Mouse (Mus musculus) fat pad, adult 2 months (tissue): ENCODE measurements around the gene Slc22a17.

Source experiments
- DNase-seq: peaks from one replicate; pipeline ENCODE4 v3.0.0-alpha.2; 2011; ENCODE audit warnings: low read depth, low spot score; ENCODE audit errors: extremely low read depth

Gene Slc22a17

GRCm38 (mm10) chr14:54863501-54864312 is 49.2 kb downstream of the Slc22a17 start:
- peak; percentile 42 for DNase-seq

- DNase-seq: no peak
Measured at GRCm38 (mm10) chr14:54860511-54860910, 52.4 kb downstream of the Slc22a17 start.

GRCm38 (mm10) chr14:54857891-54858290 is 55.0 kb downstream of the Slc22a17 start:
- DNase-seq: no peak

- DNase-seq: no peak
Measured at GRCm38 (mm10) chr14:54856703-54857102, 56.2 kb downstream of the Slc22a17 start.
